Mouse (Mus musculus) brain, embryonic 14.5 days (tissue): ENCODE results near the gene Rapgefl1. TPM values are rescaled to one million over a fixed set of nuclear protein-coding genes. Genes with fewer than 3 reads are reported as not detected.

ENCODE experiments used
- DNase-seq: peaks from one replicate; pipeline ENCODE4 v3.0.0-alpha.2; 2011; ENCODE audit warnings: low read depth
- CTCF ChIP-seq: fragments of 200-500 bp; IDR thresholded peaks from 2 replicates; pipeline ENCODE4 v1.5.1; 2012; ENCODE audit warnings: inconsistent platforms, mild to moderate bottlenecking, moderate library complexity, borderline replicate concordance; ENCODE audit not compliant: insufficient read depth, insufficient read length; ENCODE audit errors: extremely low read depth
- POLR2A ChIP-seq: fragments of 200-500 bp; IDR thresholded peaks from 2 replicates; pipeline ENCODE4 v1.6.1; 2012; ENCODE audit warnings: mild to moderate bottlenecking, inconsistent platforms, borderline replicate concordance; ENCODE audit not compliant: poor library complexity, insufficient read depth, insufficient read length, severe bottlenecking; ENCODE audit errors: extremely low read depth
- polyA plus RNA-seq: library from polyadenylated mRNA; depleted of rRNA; stranded (reverse); fragments of >200 nt; gene quantifications from 2 replicates; pipeline ENCODE4 v1.2.3, GENCODE M21; 2012; rRNA removed

Gene Rapgefl1
- polyA plus RNA-seq = 22.0 and 33.5 TPM in 2 replicates

- peak; percentile 48; the same call in 1 of the 2 replicates for TF ChIP-seq POLR2A
- TF ChIP-seq CTCF = no peak
- DNase-seq = peak; percentile 88
Measured at GRCm38 (mm10) chr11:98836651-98837141, at the start of gene Rapgefl1. Rapgefl1 (plus strand) TSS chr11:98836785.

GRCm38 (mm10) chr11:98787229-98787628 is 49.4 kb upstream of the Rapgefl1 start:
- no peak for TF ChIP-seq POLR2A
- no peak for TF ChIP-seq CTCF
- no peak for DNase-seq

- TF ChIP-seq CTCF = peak; percentile 27; the same call in 1 of the 2 replicates
- TF ChIP-seq POLR2A = no peak
- no peak for DNase-seq
Measured at GRCm38 (mm10) chr11:98787691-98788090, 48.9 kb upstream of the Rapgefl1 start.

DNA sequence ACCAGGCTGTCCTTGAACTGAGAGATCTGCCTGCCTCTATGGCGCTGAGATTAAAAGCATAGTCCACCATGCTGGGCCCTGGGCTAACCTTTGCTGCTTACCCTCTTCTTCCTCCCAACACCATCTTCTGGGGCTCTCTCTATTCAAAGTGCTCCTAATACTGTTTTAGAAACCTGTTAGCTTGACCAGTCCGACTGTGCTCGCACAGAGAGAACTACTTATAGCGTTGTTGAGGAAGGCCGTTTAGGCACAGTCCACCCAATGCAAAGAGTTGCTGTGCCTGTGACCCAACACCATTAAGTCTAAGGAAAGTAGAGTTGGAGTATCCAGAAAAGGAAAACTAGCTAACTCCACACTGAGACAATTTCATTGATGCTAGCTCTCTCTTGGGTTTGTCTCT is 48.4 kb upstream of the Rapgefl1 start:
- TF ChIP-seq POLR2A (no peak), CTCF (no peak)
- DNase-seq = no peak

GRCm38 (mm10) chr11:98788550-98789218 is 47.9 kb upstream of the Rapgefl1 start:
- peak; percentile 96 for DNase-seq
- TF ChIP-seq POLR2A (no peak), CTCF (peak; percentile 66; the same call in 1 of the 2 replicates)

DNA sequence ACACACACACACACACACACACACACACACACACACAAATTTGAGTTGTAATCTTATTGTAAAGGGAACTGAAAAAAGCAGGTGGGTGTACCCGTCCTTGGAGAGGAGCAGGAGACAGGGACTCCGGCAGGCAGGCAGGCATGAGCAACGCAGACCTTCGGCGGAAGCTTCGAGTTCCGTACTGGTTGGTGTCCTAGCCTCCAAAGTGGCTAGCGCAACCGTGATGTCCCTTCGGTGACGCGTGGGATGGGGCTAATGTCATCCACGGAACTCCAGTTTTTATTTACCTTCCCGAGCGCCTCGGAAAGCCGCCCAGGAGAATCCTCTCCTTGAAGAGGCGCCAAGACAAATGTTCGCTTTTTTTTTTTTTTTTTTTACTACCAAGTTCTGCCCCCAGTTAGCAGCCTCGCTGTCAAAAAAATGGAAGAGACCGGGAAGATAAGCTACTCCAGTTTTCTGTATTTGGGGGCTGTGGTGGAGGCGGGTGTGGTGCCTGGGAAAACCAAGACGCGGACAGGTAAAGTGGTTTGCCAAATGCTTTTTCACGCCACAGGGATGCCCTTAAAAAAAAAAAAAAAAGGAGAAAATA is 47.3 kb upstream of the Rapgefl1 start:
- TF ChIP-seq POLR2A (no peak), CTCF (no peak)
- no peak for DNase-seq

GRCm38 (mm10) chr11:98789824-98790223 is 46.8 kb upstream of the Rapgefl1 start:
- no peak for DNase-seq
- TF ChIP-seq CTCF (no peak), POLR2A (no peak)

GRCm38 (mm10) chr11:98790631-98791205 is 45.9 kb upstream of the Rapgefl1 start:
- no peak for TF ChIP-seq CTCF
- no peak for TF ChIP-seq POLR2A
- no peak for DNase-seq

- no peak for DNase-seq
- TF ChIP-seq POLR2A (no peak), CTCF (no peak)
Measured at GRCm38 (mm10) chr11:98791448-98791847, 45.1 kb upstream of the Rapgefl1 start.

GRCm38 (mm10) chr11:98792081-98792480 is 44.5 kb upstream of the Rapgefl1 start:
- no peak for DNase-seq
- TF ChIP-seq CTCF (no peak), POLR2A (no peak)

GRCm38 (mm10) chr11:98794469-98795014 is 42.0 kb upstream of the Rapgefl1 start:
- peak; percentile 86 for DNase-seq
- TF ChIP-seq POLR2A (no peak), CTCF (peak; percentile 43; the same call in 1 of the 2 replicates)

DNA sequence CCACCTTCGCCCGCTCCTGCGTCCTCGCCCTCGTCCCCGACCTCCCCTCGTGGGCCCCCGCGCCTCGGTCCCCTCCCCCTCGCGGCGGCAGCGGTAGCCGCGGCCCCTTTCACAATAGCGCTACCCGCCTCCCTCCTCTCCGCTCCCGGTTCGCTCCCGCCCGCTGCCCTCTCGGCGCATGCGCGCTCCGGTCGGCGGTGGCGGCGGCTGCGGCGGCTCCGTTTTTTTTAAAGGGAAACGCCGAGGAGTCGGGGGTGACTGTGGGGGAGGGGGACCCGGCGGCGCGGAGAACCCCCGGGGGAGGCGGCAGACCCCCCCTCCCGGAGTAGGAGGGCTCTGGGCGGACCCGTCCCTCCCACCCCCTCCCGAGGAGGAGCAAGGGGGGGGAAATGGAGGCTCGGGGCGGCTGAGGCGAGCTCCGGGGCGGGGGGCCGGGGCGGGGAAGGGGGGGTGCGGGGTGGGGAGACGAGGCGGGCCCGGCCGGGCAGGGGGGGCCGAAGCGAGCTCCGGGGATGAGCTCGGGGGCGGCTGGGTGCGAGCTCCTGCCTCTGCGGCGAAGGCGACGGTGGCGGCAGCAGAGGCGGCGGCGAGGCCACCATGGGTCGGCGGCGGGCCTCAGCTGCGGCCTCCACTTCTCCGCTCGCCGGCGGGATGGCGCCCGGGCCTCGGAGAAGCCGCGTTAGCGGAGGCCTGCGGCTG is 41.4 kb upstream of the Rapgefl1 start, which contains the start of gene Msl1:
Msl1 (plus strand) TSS at position 502 of the 699 bp plus-strand sequence.
- TF ChIP-seq POLR2A = peak; percentile 86
- no peak for TF ChIP-seq CTCF
- peak; percentile 95 for DNase-seq
